Mouse (Mus musculus): Measurements from ENCODE around the gene Olfr656.

GRCm38 (mm10) chr7:104613655-104614054 lies at the start of gene Olfr656:
- no peak for TF ChIP-seq CTCF (IDR thresholded peaks at IDR 0.05; ENCODE audit: low read depth)
- no peak for TF ChIP-seq EP300 (optimal IDR thresholded peaks at IDR 0.05)
